Mouse (Mus musculus): ENCODE data around the gene Nkain2.
"Not testable (repeated sequence)": the region's sequence is repeated elsewhere in the genome, so short reads cannot be mapped to it uniquely, and the experiment has no call there.

Nkain2 gene

GRCm38 (mm10) chr10:32889652-32890506 is at the start of gene Nkain2:
Gene Nkain2, minus strand, starts transcription at chr10:32890462.
- DNase-seq, result no peak

GRCm38 (mm10) chr10:32939853-32940252 is 49.6 kb upstream of the Nkain2 start:
- DNase-seq, result no peak

DNA sequence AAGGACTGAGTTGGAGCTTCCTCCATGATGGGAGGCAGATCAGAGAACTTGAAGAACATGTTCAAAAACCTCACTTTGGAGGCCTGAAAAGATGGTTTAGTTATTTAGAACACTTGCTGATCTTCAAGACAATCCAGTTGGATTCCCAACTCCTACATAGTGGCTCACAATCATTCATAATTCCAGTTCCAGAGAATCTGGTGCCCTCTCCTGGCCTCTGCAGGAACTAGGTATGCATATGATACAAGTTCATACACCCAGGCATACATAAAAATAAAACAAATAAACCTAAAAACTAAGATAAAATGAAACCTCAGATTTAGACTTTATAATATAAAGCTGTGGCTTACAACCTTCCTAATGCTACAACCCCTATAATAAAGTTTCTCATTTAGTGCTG is 4.8 kb upstream of the Nkain2 start:
- no peak for DNase-seq

DNA sequence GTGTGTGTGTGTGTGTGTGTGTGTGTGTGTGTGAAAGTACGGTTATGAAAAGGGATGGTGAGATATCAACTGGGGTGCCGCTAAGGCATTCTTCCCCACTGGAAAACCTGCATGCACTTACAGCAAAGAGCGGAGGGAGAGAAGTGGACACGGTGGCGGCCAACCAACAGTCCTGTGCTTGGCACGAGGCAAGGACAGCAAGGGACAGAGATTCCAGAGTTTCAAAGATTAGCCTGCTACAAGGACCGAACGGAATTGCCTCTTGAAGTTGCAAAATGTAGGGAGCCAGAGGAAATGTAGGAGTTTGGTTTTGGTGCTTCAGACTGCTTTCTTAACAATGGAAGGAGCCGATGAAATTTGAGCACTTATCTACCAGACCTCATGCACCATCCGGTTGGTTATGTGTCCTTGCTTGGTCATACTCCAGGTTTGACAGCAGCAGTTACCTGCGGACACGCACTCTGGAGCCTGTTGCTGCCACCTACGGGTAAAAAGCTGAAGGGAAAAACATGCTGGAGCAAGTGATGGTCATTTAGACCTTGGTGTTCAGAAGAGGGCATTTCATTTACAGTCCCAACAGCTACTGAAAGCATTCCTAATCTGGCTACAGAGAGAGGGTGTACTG is 357 bp upstream of the Nkain2 start:
- DNase-seq, result peak; percentile 27

GRCm38 (mm10) chr10:32881977-32882376 is 8.3 kb downstream of the Nkain2 start:
- DNase-seq, result no peak

DNA sequence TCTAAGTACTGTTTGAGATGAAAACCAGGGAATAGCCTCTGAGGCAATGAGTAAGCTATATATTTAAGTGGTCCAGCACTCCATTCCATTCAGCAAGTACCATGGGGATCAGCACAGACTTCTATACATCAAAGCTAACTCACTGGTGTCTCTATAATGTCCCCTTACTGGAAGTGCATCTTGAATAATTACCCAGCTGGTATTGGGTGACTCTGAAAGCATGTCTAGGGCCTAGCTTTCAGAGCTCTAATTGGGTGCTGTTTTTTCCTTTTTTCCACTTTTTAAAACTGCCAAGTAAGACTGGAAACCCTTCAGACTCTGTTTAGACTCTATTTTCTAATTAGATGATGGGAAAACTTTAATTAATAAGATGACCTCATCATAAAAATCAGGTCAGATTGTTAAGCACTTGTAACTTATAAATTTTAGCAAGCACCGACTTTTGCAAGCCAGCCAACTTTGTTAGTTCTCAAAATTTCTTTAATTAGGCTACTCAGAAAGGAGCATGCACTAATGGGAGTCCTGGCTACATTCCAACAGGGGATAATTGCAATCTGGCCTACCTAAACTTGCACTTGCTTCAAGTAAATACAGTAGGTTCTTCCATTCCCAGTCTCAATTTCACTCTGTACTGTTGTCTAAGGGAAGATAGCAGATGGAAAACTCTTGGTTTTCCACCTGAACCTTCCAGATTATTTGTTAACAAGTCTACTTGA is 19.4 kb downstream of the Nkain2 start:
- DNase-seq, result no peak

DNA sequence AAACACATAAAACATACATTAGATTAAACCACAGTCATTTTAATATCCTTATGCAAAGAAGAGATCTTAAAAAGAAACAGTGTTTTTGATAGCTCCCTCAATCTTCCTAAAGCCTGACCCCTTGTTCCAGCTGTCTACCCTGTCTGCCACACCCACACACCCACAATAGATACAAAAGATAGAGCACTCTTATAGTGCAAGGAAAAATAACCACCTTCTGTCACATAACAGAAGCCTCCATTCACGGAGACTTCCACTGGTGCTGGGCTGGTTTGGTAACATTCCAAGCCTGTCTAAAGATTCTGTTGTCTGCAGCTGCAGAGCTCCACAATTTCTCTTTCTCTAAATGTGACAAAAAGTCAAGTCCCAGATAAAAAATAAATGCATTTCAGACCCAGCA is 20.7 kb downstream of the Nkain2 start:
- DNase-seq, result no peak

DNA sequence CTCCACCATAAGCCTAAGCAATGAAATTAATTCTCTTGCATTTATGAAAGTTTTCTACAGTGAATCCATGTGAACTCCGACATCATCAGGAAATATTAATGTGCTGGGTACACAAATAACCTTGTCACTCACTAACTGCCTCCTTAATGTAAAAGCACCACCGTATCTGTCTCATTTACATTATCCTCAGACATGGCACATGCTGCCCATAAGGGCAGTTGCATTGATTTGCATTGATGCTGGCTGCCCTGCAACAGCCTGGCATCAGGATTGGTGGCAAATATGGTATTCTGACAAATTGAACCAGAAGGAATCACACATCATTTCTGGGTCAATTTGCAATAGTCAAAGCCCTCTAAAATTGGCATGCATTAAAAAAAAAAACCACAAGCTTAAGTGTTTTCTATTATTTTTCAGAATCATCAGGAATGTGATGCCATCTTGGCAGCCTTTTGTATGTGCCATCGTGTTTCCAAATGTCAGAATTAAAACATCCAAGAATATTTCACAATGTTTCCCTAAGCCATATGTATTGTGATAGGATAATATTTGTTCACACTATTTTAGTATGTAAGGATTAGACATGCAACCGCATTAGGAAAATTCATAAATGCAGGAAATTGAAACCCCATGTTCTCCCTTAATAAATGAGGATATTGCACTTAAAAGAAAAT is 74.9 kb downstream of the Nkain2 start:
- no peak for DNase-seq

DNA sequence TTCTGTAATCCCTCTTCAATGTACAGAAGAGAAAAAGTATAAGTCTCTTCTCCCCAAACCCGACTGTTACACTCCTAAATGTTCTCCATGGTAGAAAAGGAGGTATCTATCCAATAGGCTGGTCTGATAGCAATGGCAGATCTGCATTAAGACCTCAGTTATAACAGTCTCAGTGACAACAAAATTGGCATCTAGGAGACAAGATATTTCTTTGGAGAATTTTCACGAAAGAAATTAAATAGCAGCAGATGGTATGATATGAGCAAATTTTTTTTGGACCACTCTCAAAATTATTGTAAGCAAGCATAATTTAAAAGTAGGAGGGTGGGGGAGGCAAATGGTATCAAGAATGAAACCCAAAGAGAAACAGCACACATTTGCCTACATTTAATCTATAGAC is 94.0 kb downstream of the Nkain2 start:
- no peak for DNase-seq

GRCm38 (mm10) chr10:32790541-32790940 is 99.7 kb downstream of the Nkain2 start:
- DNase-seq, result no peak

DNA sequence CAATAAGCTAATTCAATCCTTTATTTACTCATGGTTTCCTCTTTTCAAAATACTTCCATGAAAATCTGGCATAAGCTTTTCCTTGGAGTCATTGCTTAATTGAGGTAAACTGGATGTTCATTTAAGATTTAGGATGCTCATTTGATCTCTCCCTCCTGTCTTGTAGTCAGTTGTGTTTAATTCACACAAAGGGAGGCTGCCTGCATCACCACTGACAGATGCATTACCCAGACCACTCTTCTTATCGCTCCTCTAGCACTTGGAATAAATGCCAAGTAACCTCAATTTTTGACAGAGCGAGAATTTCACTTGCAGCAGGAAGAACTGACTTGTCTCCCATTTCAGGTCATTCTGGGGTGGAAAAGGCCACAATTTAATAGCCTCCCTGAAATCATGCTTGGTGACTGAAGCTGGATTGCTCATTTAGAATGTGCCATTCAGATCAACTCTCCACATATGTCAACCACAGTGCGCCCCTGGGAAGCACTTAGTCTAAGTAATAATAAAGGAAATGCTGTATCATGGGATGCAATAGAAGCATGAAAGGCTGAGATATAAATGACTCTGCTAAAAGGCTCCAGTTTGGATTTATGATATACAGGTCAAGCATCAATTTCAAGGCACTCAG is 107.4 kb downstream of the Nkain2 start:
- no peak for DNase-seq

- no peak for DNase-seq
These were observed 151.3 kb downstream of the Nkain2 start for GRCm38 (mm10) chr10:32738989-32739388.

- DNase-seq, result not testable (repeated sequence)
These were observed 183.7 kb downstream of the Nkain2 start for GRCm38 (mm10) chr10:32706579-32706978.

- DNase-seq, result no peak
These were observed 193.6 kb downstream of the Nkain2 start for GRCm38 (mm10) chr10:32696661-32697060.

GRCm38 (mm10) chr10:32684548-32684947 is 205.7 kb downstream of the Nkain2 start:
- no peak for DNase-seq

- no peak for DNase-seq
These were observed 250.0 kb downstream of the Nkain2 start for GRCm38 (mm10) chr10:32640256-32640655.

- DNase-seq, result no peak
These were observed 251.1 kb downstream of the Nkain2 start for GRCm38 (mm10) chr10:32639173-32639572.

DNA sequence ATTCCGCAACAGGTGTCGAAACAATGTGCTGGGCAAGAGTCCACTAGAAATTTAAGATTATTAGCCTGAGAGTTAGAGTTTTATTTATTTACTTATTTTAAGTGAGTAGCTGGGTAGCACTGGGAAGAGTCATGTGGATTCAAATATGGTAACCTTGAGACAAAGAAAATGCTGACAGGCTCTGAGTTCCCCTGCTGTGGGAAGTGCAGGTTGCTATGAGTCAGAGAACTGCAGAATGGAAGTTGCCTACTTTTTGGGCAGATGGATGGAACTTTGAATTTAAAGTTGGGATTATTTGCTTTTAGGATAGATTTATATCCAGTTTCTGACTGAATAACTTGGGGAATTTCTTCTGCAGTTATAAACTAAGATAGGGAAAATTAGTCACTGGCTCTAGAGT is 259.2 kb downstream of the Nkain2 start:
- DNase-seq, result no peak

DNA sequence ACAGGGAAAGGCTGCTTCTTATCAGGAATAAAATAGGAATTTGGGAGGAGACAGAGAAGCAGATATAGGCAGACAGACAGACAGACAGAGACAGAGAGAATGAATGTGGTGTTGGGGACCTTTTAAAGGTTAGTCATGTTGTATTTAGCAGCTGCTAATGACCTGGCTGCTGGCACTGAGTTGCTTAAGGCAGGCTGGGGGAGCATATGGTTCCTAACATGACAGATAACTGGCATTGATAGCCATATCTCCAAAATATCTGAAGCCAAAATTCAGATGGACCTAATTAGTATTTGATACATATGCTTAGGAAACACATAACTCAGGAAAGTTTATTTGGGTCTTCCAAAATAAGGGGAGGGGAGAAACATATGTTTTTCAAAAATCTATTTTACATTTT is 285.8 kb downstream of the Nkain2 start:
- DNase-seq, result no peak

- no peak for DNase-seq
These were observed 287.5 kb downstream of the Nkain2 start for GRCm38 (mm10) chr10:32602798-32603197.

GRCm38 (mm10) chr10:32594998-32595397 is 295.3 kb downstream of the Nkain2 start:
- no peak for DNase-seq

GRCm38 (mm10) chr10:32577276-32577580 is 313.0 kb downstream of the Nkain2 start:
- DNase-seq, result no peak
